Mouse (Mus musculus) embryonic facial prominence, embryonic 13.5 days (tissue): ENCODE data around the gene Mdk. TPM values are rescaled to one million over a fixed set of nuclear protein-coding genes. Genes with fewer than 3 reads are reported as not detected.
A peak's percentile ranks its signal among the peaks of the same experiment; 100 is the strongest.

Experiments used
- ATAC-seq: fragments of 200-750 bp; cut with Nextera tagmentation; 2 replicates; pipeline ENCODE4 v1.8.0; 2017; ENCODE audit warnings: low read depth; ENCODE audit not compliant: insufficient number of reproducible peaks, insufficient read depth, low FRiP score, low TSS enrichment
- H3K27ac ChIP-seq: fragments of 300-500 bp; sonication (generic); 2 replicates; pipeline ENCODE4 v1.5.1; 2015; ENCODE audit warnings: moderate library complexity, mild to moderate bottlenecking, inconsistent platforms
- H3K27me3 ChIP-seq: fragments of 300-500 bp; sonication (generic); 2 replicates; pipeline ENCODE4 v1.6.1; 2015; ENCODE audit warnings: mild to moderate bottlenecking, inconsistent platforms
- H3K36me3 ChIP-seq: fragments of 300-500 bp; sonication (generic); 2 replicates; pipeline ENCODE4 v1.6.1; 2015; ENCODE audit warnings: mild to moderate bottlenecking, inconsistent platforms
- H3K4me1 ChIP-seq: fragments of 300-500 bp; sonication (generic); 2 replicates; pipeline ENCODE4 v1.6.1; 2015; ENCODE audit warnings: inconsistent platforms
- H3K4me2 ChIP-seq: fragments of 300-500 bp; sonication (generic); 2 replicates; pipeline ENCODE4 v1.6.1; 2015; ENCODE audit warnings: moderate library complexity, mild to moderate bottlenecking, inconsistent platforms
- H3K4me3 ChIP-seq: fragments of 300-500 bp; sonication (generic); 2 replicates; pipeline ENCODE4 v1.5.1; 2015; ENCODE audit warnings: mild to moderate bottlenecking, inconsistent platforms
- H3K9ac ChIP-seq: fragments of 300-500 bp; sonication (generic); 2 replicates; pipeline ENCODE4 v1.6.1; 2015; ENCODE audit warnings: mild to moderate bottlenecking, inconsistent platforms
- H3K9me3 ChIP-seq: fragments of 300-500 bp; sonication (generic); 2 replicates; pipeline ENCODE4 v1.6.1; 2016; ENCODE audit warnings: inconsistent platforms
- WGBS: fragments of 180-500 bp; shearing (Covaris S2); methylation state at CpG from one replicate; pipeline ENCODE4 v1.1.7; 2015; ENCODE audit warnings: mixed read lengths; 5-methylcytosine and 5-hydroxymethylcytosine counted together
- polyA plus RNA-seq: library from polyadenylated mRNA; unstranded; fragments of >200 nt; fragmentation: Nextera tagmentation; extraction: Ambion mirVana; gene quantifications from 2 replicates; pipeline ENCODE4 v1.2.1, GENCODE M21; 2015

Mdk gene
- polyA plus RNA-seq, 1 experiment from 2014 or later = 1,602 TPM

DNA sequence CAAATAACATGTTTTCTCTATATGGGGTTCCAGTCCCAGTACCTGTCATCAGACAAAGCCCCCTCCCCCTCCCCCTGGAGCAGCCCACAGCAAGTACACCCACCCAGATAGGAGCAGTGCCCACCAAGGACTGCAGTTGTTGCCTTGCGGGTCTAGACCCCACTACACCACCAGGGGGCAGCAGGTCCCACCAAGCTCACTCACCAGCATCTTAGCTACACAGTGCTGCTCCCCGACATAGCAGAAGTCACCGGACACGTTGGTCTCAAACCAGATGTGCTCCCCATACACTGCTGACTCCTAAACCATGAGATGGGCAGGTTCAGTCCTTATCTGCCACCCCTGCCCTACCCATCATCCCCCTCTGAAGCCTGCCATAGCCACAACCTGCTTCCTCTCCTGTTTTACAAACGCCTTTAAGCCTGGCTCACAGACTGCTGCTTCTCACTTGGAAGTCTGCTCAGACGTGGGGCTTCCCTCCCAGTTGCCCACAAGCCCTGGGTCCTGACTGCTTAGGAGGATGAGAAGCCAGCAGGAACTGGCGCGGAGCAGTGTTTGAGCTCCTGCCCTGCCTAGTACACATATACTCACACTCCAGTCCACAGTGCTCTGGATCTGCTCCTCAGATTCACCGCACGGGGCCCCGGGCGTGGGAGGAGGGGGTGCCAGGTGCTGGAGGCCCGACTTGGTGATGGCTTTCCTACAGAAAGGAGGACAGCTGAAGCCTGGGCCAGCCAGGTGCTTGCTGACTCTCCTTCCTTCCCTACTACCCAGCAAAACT lies 12.3 kb upstream of the Mdk start:
- peaks cover 19% of the 10 kb centered on the region for H3K36me3 ChIP-seq
- 47% methylated on average over 13 of the region's 13 CpGs for WGBS
- H3K9me3 ChIP-seq = no peaks in the 10 kb centered on the region
- H3K4me1 ChIP-seq = peaks cover 39% of the 10 kb centered on the region
- peak overlapping the region; percentile 22; the same call in 1 of the 2 replicates for H3K27ac ChIP-seq
- peak overlapping the region; percentile 47; the same call in 1 of the 2 replicates for H3K9ac ChIP-seq
- H3K27me3 ChIP-seq = no peaks in the 10 kb centered on the region
- H3K4me2 ChIP-seq = no peak overlapping the region
- no peak overlapping the region for H3K4me3 ChIP-seq
- ATAC-seq = peak; percentile 29; the same call in 1 of the 2 replicates

DNA sequence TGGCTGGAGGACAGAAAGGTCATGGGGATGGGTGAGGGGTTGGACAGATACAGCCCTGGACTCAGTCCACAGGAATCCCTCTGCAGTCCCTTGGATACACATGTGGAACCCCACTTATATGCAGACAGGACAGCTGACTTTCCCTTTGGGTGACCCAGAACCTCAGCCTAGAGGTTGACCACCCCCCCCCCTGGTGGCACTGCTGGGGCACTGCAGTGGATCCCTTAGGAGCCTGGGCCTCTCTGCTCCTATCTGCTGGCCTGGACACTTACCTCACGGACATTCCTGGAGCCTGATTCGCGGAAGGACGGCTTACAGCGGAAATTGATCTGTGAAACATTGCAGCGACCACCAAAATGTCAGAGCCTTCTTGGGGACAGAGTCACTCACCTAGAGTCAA lies 10.3 kb upstream of the Mdk start:
- H3K4me2 ChIP-seq = no peak overlapping the region
- WGBS = 76% methylated on average over 6 of the region's 6 CpGs
- no peaks in the 10 kb centered on the region for H3K27me3 ChIP-seq
- no peak overlapping the region for H3K9ac ChIP-seq
- peaks cover 39% of the 10 kb centered on the region for H3K36me3 ChIP-seq
- no peak for ATAC-seq
- peaks cover 21% of the 10 kb centered on the region for H3K4me1 ChIP-seq
- H3K27ac ChIP-seq = no peak overlapping the region
- no peak overlapping the region for H3K4me3 ChIP-seq
- H3K9me3 ChIP-seq = no peaks in the 10 kb centered on the region

DNA sequence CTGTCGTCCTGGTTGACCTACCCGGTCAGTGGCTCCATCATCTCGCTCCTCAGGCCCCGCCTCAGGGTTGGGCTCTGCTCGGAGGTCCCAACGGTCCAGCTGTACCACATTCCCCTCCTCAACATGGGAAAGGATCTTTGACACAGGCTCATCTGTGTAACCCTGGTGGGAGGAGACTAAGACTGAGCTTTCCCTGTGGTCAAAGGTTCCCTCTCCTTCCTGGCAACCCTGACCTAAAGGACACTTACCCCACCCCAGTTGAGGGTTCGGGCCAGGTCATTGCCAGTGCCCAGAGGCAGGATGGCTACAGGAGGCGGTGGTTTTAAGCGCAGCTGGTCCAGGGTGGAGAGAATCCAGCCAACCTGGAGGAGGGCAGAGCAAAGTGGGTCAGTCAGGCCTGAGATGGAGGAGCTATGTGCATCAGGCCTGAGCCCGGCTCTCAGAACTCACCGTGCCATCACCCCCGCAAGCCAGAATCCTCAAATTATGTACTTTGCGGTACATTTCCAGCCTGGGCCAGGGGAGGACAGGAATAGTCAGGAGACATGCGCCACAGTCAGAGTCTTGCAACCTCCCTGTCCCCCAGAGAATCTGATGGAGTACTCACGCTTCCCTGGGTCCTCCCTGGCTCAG lies 7.3 kb upstream of the Mdk start:
- Histone ChIP-seq H3K9me3 (no peaks in the 10 kb centered on the region), H3K27me3 (no peaks in the 10 kb centered on the region), H3K27ac (no peak overlapping the region), H3K4me2 (no peak overlapping the region), H3K4me1 (peaks cover 6% of the 10 kb centered on the region), H3K9ac (no peak overlapping the region), H3K36me3 (peaks cover 69% of the 10 kb centered on the region), H3K4me3 (no peak overlapping the region)
- no peak for ATAC-seq
- WGBS = 81% methylated on average over 15 of the region's 15 CpGs

GRCm38 (mm10) chr2:91936154-91936553 lies 4.1 kb upstream of the Mdk start:
- Histone ChIP-seq H3K4me3 (no peak overlapping the region), H3K27me3 (no peaks in the 10 kb centered on the region), H3K4me2 (no peak overlapping the region), H3K27ac (no peak overlapping the region), H3K36me3 (peaks cover 75% of the 10 kb centered on the region), H3K9me3 (no peaks in the 10 kb centered on the region), H3K4me1 (peaks cover 25% of the 10 kb centered on the region), H3K9ac (peak overlapping the region; percentile 32; the same call in 1 of the 2 replicates)
- WGBS = 82% methylated on average over 7 of the region's 7 CpGs
- no peak for ATAC-seq

DNA sequence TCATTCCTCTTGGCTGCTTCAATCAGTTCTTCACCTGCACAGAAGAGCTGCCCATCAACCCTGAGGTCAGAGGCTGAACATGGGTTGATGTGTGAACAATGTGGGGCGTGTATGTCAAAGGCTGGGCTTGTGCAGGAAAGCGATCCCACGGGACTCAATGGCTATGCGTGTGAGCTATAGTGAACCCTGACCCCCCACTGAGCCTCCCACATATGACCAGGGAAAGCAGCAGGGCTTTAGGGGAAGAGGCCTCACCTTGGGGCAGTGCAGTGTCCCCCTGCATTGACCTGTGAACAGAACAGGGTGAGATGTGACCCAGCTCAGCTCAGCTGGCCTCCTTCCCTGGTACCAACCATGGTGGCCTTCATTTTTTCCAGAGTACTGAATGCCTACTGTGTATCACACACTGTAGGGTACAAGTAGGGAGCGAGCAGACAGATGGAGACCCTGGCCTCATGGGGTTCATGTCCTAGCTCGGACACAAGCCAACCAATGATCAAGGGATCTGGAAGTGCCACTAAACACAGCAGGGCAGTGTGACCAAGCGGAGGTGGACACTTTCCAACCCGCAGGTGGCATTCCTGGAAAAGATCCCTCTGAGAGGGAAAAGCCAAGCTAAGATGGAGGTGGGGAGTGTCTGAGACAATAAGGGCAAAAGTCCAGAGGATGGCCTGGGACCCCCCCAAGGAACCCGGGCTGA lies 2.9 kb upstream of the Mdk start:
- Histone ChIP-seq H3K36me3 (peaks cover 66% of the 10 kb centered on the region), H3K4me3 (no peak overlapping the region), H3K27ac (no peak overlapping the region), H3K4me2 (no peak overlapping the region), H3K4me1 (peaks cover 30% of the 10 kb centered on the region), H3K9ac (no peak overlapping the region), H3K9me3 (no peaks in the 10 kb centered on the region), H3K27me3 (no peaks in the 10 kb centered on the region)
- 88% methylated on average over 9 of the region's 9 CpGs for WGBS
- no peak for ATAC-seq

- ATAC-seq = no peak
- Histone ChIP-seq H3K9ac (no peak overlapping the region), H3K27me3 (no peaks in the 10 kb centered on the region), H3K4me1 (peaks cover 38% of the 10 kb centered on the region), H3K4me3 (no peak overlapping the region), H3K4me2 (no peak overlapping the region), H3K9me3 (no peaks in the 10 kb centered on the region), H3K27ac (no peak overlapping the region; the same call in 1 of the 2 replicates), H3K36me3 (peaks cover 62% of the 10 kb centered on the region)
- WGBS = 51% methylated on average over 8 of the region's 8 CpGs
Measured at GRCm38 (mm10) chr2:91934016-91934415, 1.9 kb upstream of the Mdk start.

GRCm38 (mm10) chr2:91933471-91933870 lies 1.4 kb upstream of the Mdk start:
- Histone ChIP-seq H3K4me1 (peaks cover 41% of the 10 kb centered on the region), H3K27me3 (no peaks in the 10 kb centered on the region), H3K9me3 (no peaks in the 10 kb centered on the region), H3K36me3 (peaks cover 60% of the 10 kb centered on the region), H3K4me2 (no peak overlapping the region), H3K4me3 (no peak overlapping the region), H3K27ac (peak overlapping the region; percentile 19), H3K9ac (peak overlapping the region; percentile 33; the same call in 1 of the 2 replicates)
- 20% methylated on average over 9 of the region's 9 CpGs for WGBS
- no peak for ATAC-seq

GRCm38 (mm10) chr2:91932737-91933350 lies 747 bp upstream of the Mdk start:
- Histone ChIP-seq H3K27ac (peak overlapping the region; percentile 19), H3K4me2 (peak overlapping the region; percentile 90), H3K4me1 (peaks cover 42% of the 10 kb centered on the region), H3K27me3 (no peaks in the 10 kb centered on the region), H3K9me3 (no peaks in the 10 kb centered on the region), H3K4me3 (peak overlapping the region; percentile 86), H3K9ac (peak overlapping the region; percentile 97), H3K36me3 (peaks cover 56% of the 10 kb centered on the region)
- no peak for ATAC-seq
- whole genome bisulfite sequencing = 15% methylated on average over 6 of the region's 6 CpGs

DNA sequence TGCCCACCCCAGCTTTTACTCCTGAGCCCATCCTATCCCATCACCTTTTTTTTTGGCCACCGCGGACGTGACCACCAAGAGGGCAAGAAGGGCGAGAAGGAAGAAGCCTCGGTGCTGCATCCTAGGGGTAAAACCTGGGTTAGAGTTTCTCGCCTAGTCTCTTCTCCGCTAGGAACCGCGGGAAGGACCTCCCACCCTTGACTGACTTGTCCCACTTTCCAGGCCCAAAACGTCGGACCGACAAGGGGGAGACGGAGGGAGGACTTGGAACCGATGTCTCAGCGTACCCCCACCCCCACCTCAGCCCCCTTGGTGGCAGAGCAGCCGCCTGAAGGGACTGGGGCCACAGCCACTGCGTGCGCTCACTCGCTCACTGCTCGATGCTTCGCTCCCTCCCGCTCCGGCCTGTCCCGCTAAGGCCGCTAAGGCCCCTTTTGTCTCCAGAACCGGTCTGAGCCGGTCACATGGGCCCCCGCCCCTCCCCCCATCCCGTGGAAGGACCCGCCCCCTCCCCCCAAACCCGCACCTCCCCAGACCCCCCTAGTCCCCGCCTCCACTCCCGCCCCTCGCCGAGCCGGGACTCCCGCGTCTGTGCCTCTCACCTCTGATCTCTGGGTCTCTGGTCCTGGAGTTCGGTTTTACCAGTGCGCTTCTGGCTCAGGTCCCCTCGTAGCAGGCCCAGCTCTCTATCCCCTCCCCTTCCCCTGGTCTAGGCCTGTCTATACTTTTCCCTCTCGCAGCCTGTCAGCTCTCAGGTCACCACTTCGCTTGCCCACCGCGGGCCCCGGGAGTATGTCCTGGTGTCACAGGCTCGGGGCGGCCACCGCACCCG lies 553 bp downstream of the Mdk start:
- Histone ChIP-seq H3K4me3 (peak overlapping the region; percentile 86), H3K36me3 (peaks cover 43% of the 10 kb centered on the region), H3K9ac (peak overlapping the region; percentile 97), H3K9me3 (no peaks in the 10 kb centered on the region), H3K4me2 (peak overlapping the region; percentile 90), H3K27ac (peak overlapping the region; percentile 97), H3K27me3 (no peaks in the 10 kb centered on the region), H3K4me1 (peaks cover 42% of the 10 kb centered on the region)
- under 1% methylated on average over 49 of the region's 50 CpGs for WGBS
- ATAC-seq = peak; percentile 50

DNA sequence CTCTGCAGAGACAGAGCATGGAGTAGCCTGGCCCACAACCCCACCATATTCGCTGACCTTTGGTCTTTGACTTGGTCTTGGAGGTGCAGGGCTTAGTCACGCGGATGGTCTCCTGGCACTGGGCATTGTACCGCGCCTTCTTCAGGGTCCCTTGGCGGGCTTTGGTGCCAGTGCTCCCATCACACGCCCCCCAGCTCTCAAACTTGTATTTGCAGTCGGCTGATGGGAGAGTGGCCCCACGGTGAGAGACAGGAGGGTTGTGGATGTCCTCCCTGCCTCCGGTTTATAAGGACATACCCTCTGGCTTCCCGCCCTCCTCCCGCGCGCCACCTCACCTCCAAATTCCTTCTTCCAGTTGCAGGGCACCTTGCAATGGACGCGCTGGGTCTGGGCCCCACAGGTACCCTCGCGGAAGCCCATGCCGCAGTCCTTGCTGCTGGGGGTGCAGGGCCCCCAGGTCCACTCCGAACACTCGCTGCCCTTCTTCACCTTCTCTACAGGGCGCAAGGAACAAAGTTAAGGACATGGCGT lies 1.3 kb downstream of the Mdk start:
- ATAC-seq = no peak
- H3K9ac ChIP-seq = peak overlapping the region; percentile 97

More for the DNA sequence above, 1.3 kb downstream of the Mdk start:
- under 1% methylated on average over 23 of the region's 23 CpGs for WGBS
- Histone ChIP-seq H3K27ac (peak overlapping the region; percentile 97), H3K4me1 (peaks cover 42% of the 10 kb centered on the region), H3K27me3 (no peaks in the 10 kb centered on the region), H3K4me3 (peak overlapping the region; percentile 86), H3K4me2 (peak overlapping the region; percentile 90), H3K36me3 (peaks cover 36% of the 10 kb centered on the region), H3K9me3 (no peaks in the 10 kb centered on the region)
